Mouse (Mus musculus) limb, embryonic 14.5 days (tissue): ENCODE results near the gene Vmn1r214. TPM values are rescaled to one million over a fixed set of nuclear protein-coding genes. Genes with fewer than 3 reads are reported as not detected.

Source experiments
- ATAC-seq: fragments of 200-750 bp; cut with Nextera tagmentation; 2 replicates; pipeline ENCODE4 v1.8.0; 2017; ENCODE audit warnings: low read depth, moderate number of reproducible peaks, moderate TSS enrichment; ENCODE audit not compliant: low FRiP score
- DNase-seq: peaks from one replicate; pipeline ENCODE4 v3.0.0-alpha.2; 2015; ENCODE audit warnings: low spot score
- H3K27ac ChIP-seq: fragments of 300-500 bp; sonication (generic); replicated peaks from 2 replicates; pipeline ENCODE4 v1.5.1; 2014; ENCODE audit warnings: low read depth, mild to moderate bottlenecking, low read length, moderate library complexity, mixed read lengths
- H3K27me3 ChIP-seq: fragments of 300-500 bp; sonication (generic); 2 replicates; pipeline ENCODE4 v1.6.1; 2014; ENCODE audit warnings: low read length, mixed read lengths; ENCODE audit not compliant: control insufficient read depth, insufficient read depth
- H3K36me3 ChIP-seq: fragments of 300-500 bp; sonication (generic); 2 replicates; pipeline ENCODE4 v1.6.1; 2014; ENCODE audit warnings: mild to moderate bottlenecking, low read length, moderate library complexity, mixed read lengths; ENCODE audit not compliant: control insufficient read depth, insufficient read depth
- H3K4me1 ChIP-seq: fragments of 300-500 bp; sonication (generic); 2 replicates; pipeline ENCODE4 v1.6.1; 2014; ENCODE audit warnings: antibody characterized with exemption, low read length, mixed read lengths; ENCODE audit not compliant: control insufficient read depth, insufficient read depth
- H3K4me2 ChIP-seq: fragments of 300-500 bp; sonication (generic); replicated peaks from 2 replicates; pipeline ENCODE4 v1.6.1; 2014; ENCODE audit warnings: low read depth, mild to moderate bottlenecking, low read length, moderate library complexity; ENCODE audit not compliant: severe bottlenecking
- H3K4me3 ChIP-seq: fragments of 300-500 bp; sonication (generic); replicated peaks from 2 replicates; pipeline ENCODE4 v1.5.1; 2014; ENCODE audit warnings: low read length
- H3K9ac ChIP-seq: fragments of 300-500 bp; sonication (generic); 2 replicates; pipeline ENCODE4 v1.6.1; 2014; ENCODE audit warnings: mild to moderate bottlenecking, low read depth, low read length, moderate library complexity; ENCODE audit not compliant: severe bottlenecking
- H3K9me3 ChIP-seq: fragments of 300-500 bp; sonication (generic); 2 replicates; pipeline ENCODE4 v1.6.1; 2016; ENCODE audit warnings: low read length; ENCODE audit not compliant: control insufficient read depth
- POLR2A ChIP-seq: fragments of 200-500 bp; IDR thresholded peaks from 2 replicates; pipeline ENCODE4 v1.8.0; 2012; ENCODE audit warnings: inconsistent platforms, mild to moderate bottlenecking, moderate library complexity, borderline replicate concordance; ENCODE audit not compliant: insufficient read depth, insufficient read length; ENCODE audit errors: extremely low read depth
- WGBS: fragments of 180-500 bp; shearing (Covaris S2); extraction: QIAGEN DNeasy Blood & Tissue Kit; methylation state at CpG from one replicate; pipeline ENCODE4 v1.1.7; 2014; 5-methylcytosine and 5-hydroxymethylcytosine counted together
- polyA plus RNA-seq, 2 experiments: library from polyadenylated mRNA; depleted of rRNA in 1 of 2; stranded (reverse) in 1 of 2; unstranded in 1 of 2; fragments of >200 nt; fragmentation: Nextera tagmentation in 1 of 2; extraction: Ambion mirVana in 1 of 2; gene quantifications; 2 replicates each; pipeline versions ENCODE4 v1.2.1 to v1.2.3; 2012 to 2014

Vmn1r214 gene
- polyA plus RNA-seq, 2 experiments, result not detected

GRCm38 (mm10) chr13:23018158-23018557 lies 12.1 kb upstream of the Vmn1r214 start:
- DNase-seq (no peak), ATAC-seq (no peak)

GRCm38 (mm10) chr13:23024812-23025211 lies 5.4 kb upstream of the Vmn1r214 start:
- no peak overlapping the region for H3K4me3 ChIP-seq
- H3K4me2 ChIP-seq, result no peak overlapping the region
- TF ChIP-seq POLR2A, result no peak
- no peak overlapping the region for H3K27ac ChIP-seq
- no peaks in the 10 kb centered on the region for H3K27me3 ChIP-seq
- no peaks in the 10 kb centered on the region for H3K36me3 ChIP-seq
- no peaks in the 10 kb centered on the region for H3K9me3 ChIP-seq
- no peak overlapping the region for H3K9ac ChIP-seq
- DNase-seq, result no peak
- no peaks in the 10 kb centered on the region for H3K4me1 ChIP-seq
- no peak for ATAC-seq

More at GRCm38 (mm10) chr13:23018158-23018557, 12.1 kb upstream of the Vmn1r214 start:
- no peak overlapping the region for H3K4me3 ChIP-seq
- no peaks in the 10 kb centered on the region for H3K36me3 ChIP-seq
- no peaks in the 10 kb centered on the region for H3K27me3 ChIP-seq
- TF ChIP-seq POLR2A, result no peak
- no peak overlapping the region for H3K27ac ChIP-seq
- H3K4me2 ChIP-seq, result no peak overlapping the region
- no peaks in the 10 kb centered on the region for H3K9me3 ChIP-seq
- no peaks in the 10 kb centered on the region for H3K4me1 ChIP-seq
- H3K9ac ChIP-seq, result no peak overlapping the region

- Histone ChIP-seq H3K4me2 (no peak overlapping the region), H3K4me3 (no peak overlapping the region), H3K27ac (no peak overlapping the region), H3K4me1 (no peaks in the 10 kb centered on the region), H3K36me3 (no peaks in the 10 kb centered on the region), H3K9ac (no peak overlapping the region), H3K9me3 (no peaks in the 10 kb centered on the region), H3K27me3 (no peaks in the 10 kb centered on the region)
- 53% methylated on average over 1 of the region's 1 CpGs for WGBS
- no peak for ATAC-seq
- DNase-seq, result no peak
- TF ChIP-seq POLR2A, result no peak
Measured at GRCm38 (mm10) chr13:23057778-23058177, 27.6 kb downstream of the Vmn1r214 start.

- WGBS, result 61% methylated on average over 1 of the region's 1 CpGs
- ATAC-seq (no peak), DNase-seq (no peak)
- no peaks in the 10 kb centered on the region for H3K27me3 ChIP-seq
- H3K27ac ChIP-seq, result no peak within 1 kb of the TSS
- no peaks in the 10 kb centered on the region for H3K9me3 ChIP-seq
- no peak within 1 kb of the TSS for H3K4me2 ChIP-seq
- no peaks in the 10 kb centered on the region for H3K4me1 ChIP-seq
- H3K9ac ChIP-seq, result no peak within 1 kb of the TSS
- no peaks in the 10 kb centered on the region for H3K36me3 ChIP-seq
- no peak for TF ChIP-seq POLR2A
- no peak within 1 kb of the TSS for H3K4me3 ChIP-seq
Measured at GRCm38 (mm10) chr13:23067725-23068124, 37.5 kb downstream of the Vmn1r214 start, which contains the start of gene Vmn1r215. Gene Vmn1r215, plus strand, starts transcription at chr13:23068025.

GRCm38 (mm10) chr13:23069312-23069711 lies 39.1 kb downstream of the Vmn1r214 start:
- ATAC-seq (no peak), DNase-seq (no peak)
- no peaks in the 10 kb centered on the region for H3K36me3 ChIP-seq
- no peaks in the 10 kb centered on the region for H3K4me1 ChIP-seq
- H3K27me3 ChIP-seq, result no peaks in the 10 kb centered on the region
- H3K4me3 ChIP-seq, result no peak overlapping the region
- no peaks in the 10 kb centered on the region for H3K9me3 ChIP-seq
- no peak overlapping the region for H3K4me2 ChIP-seq
- no peak for TF ChIP-seq POLR2A
- no peak overlapping the region for H3K9ac ChIP-seq
- no peak overlapping the region for H3K27ac ChIP-seq
- 86% methylated on average over 2 of the region's 2 CpGs for WGBS

Other genes with a start within 250 kb of the Vmn1r214 start
- not detected in 2 replicates for gene Vmn1r209, start 220.7 kb upstream of the Vmn1r214 start, polyA plus RNA-seq (2012; rRNA removed)
- not detected in 2 replicates for gene Vmn1r209, start 220.7 kb upstream of the Vmn1r214 start, polyA plus RNA-seq (2014; fragmentation: Nextera tagmentation; extraction: Ambion mirVana)
- gene Vmn1r210, start 199.1 kb upstream of the Vmn1r214 start, polyA plus RNA-seq (2012; rRNA removed), result not detected in 2 replicates
- not detected in 2 replicates for gene Vmn1r210, start 199.1 kb upstream of the Vmn1r214 start, polyA plus RNA-seq (2014; fragmentation: Nextera tagmentation; extraction: Ambion mirVana)
- gene Vmn1r211, start 172.9 kb upstream of the Vmn1r214 start, polyA plus RNA-seq (2012; rRNA removed), result not detected in 2 replicates
- not detected in 2 replicates for gene Vmn1r211, start 172.9 kb upstream of the Vmn1r214 start, polyA plus RNA-seq (2014; fragmentation: Nextera tagmentation; extraction: Ambion mirVana)
- gene Vmn1r212, start 146.2 kb upstream of the Vmn1r214 start, polyA plus RNA-seq (2012; rRNA removed), result not detected in 2 replicates
- not detected in 2 replicates for gene Vmn1r212, start 146.2 kb upstream of the Vmn1r214 start, polyA plus RNA-seq (2014; fragmentation: Nextera tagmentation; extraction: Ambion mirVana)
- not detected in 2 replicates for gene Vmn1r213, start 22.8 kb upstream of the Vmn1r214 start, polyA plus RNA-seq (2012; rRNA removed)
- gene Vmn1r213, start 22.8 kb upstream of the Vmn1r214 start, polyA plus RNA-seq (2014; fragmentation: Nextera tagmentation; extraction: Ambion mirVana), result not detected in 2 replicates
- not detected in 2 replicates for gene Vmn1r215, start 37.6 kb downstream of the Vmn1r214 start, polyA plus RNA-seq (2012; rRNA removed)
- gene Vmn1r215, start 37.6 kb downstream of the Vmn1r214 start, polyA plus RNA-seq (2014; fragmentation: Nextera tagmentation; extraction: Ambion mirVana), result not detected in 2 replicates
- gene Vmn1r217, start 87.8 kb downstream of the Vmn1r214 start, polyA plus RNA-seq (2012; rRNA removed), result not detected in 2 replicates
- not detected in 2 replicates for gene Vmn1r217, start 87.8 kb downstream of the Vmn1r214 start, polyA plus RNA-seq (2014; fragmentation: Nextera tagmentation; extraction: Ambion mirVana)
- gene Vmn1r218, start 102.7 kb downstream of the Vmn1r214 start, polyA plus RNA-seq (2012; rRNA removed), result not detected in 2 replicates
- not detected in 2 replicates for gene Vmn1r218, start 102.7 kb downstream of the Vmn1r214 start, polyA plus RNA-seq (2014; fragmentation: Nextera tagmentation; extraction: Ambion mirVana)
- not detected in 2 replicates for gene Vmn1r219, start 128.9 kb downstream of the Vmn1r214 start, polyA plus RNA-seq (2012; rRNA removed)
- gene Vmn1r219, start 128.9 kb downstream of the Vmn1r214 start, polyA plus RNA-seq (2014; fragmentation: Nextera tagmentation; extraction: Ambion mirVana), result not detected in 2 replicates
- gene Vmn1r220, start 157.6 kb downstream of the Vmn1r214 start, polyA plus RNA-seq (2012; rRNA removed), result not detected in 2 replicates
- gene Vmn1r220, start 157.6 kb downstream of the Vmn1r214 start, polyA plus RNA-seq (2014; fragmentation: Nextera tagmentation; extraction: Ambion mirVana), result 0.22 TPM in 1 of 2 replicates, not detected in the other
- gene Vmn1r221, start 183.7 kb downstream of the Vmn1r214 start, polyA plus RNA-seq (2012; rRNA removed), result not detected in 2 replicates
- not detected in 2 replicates for gene Vmn1r221, start 183.7 kb downstream of the Vmn1r214 start, polyA plus RNA-seq (2014; fragmentation: Nextera tagmentation; extraction: Ambion mirVana)
- not detected in 2 replicates for gene Vmn1r222, start 205.5 kb downstream of the Vmn1r214 start, polyA plus RNA-seq (2012; rRNA removed)
- gene Vmn1r222, start 205.5 kb downstream of the Vmn1r214 start, polyA plus RNA-seq (2014; fragmentation: Nextera tagmentation; extraction: Ambion mirVana), result not detected in 2 replicates
- not detected in 2 replicates for gene Vmn1r223, start 216.7 kb downstream of the Vmn1r214 start, polyA plus RNA-seq (2012; rRNA removed)
- gene Vmn1r223, start 216.7 kb downstream of the Vmn1r214 start, polyA plus RNA-seq (2014; fragmentation: Nextera tagmentation; extraction: Ambion mirVana), result not detected in 2 replicates